In genomic region chr13:60110079-60110846, GRCm38 (mm10) we compare ENCODE assay signal across 8 mouse cellular contexts.
A peak's percentile ranks its signal among the peaks of the same experiment; 100 is the strongest.
DNase-seq lines count a peak whose midpoint lies in the region; ATAC-seq and TF ChIP-seq lines count a peak whose summit lies in the region.

No protein-coding gene starts in this region.

- in situ Hi-C loops in ES-E14 (cut with MboI; ENCODE audit: low sequenced_read_pairs in 2 of 2, unreplicated experiment in 2 of 2) = no loop called here

- no peak overlapping the region; the same call in 1 of the 2 replicates for H3K27ac ChIP-seq in ES-E14 (ENCODE audit: insufficient read depth, low read depth, low read length, poor library complexity, severe bottlenecking)
- peak overlapping the region; percentile 87 for H3K27ac ChIP-seq in forebrain, embryonic 13.5 days
- H3K27ac ChIP-seq in stomach, embryonic 16.5 days (ENCODE audit: low read length) = peak overlapping the region; percentile 8; the same call in 1 of the 2 replicates

- H3K36me3 ChIP-seq in ES-E14 (ENCODE audit: control insufficient read depth, insufficient read depth, low read length, poor library complexity, severe bottlenecking) = no peaks in the 10 kb centered on the region
- no peaks in the 10 kb centered on the region for H3K36me3 ChIP-seq in forebrain, embryonic 13.5 days (ENCODE audit: poor library complexity, severe bottlenecking)
- no peaks in the 10 kb centered on the region for H3K36me3 ChIP-seq in stomach, embryonic 16.5 days (ENCODE audit: control insufficient read depth, insufficient read depth, low read length)

- H3K4me3 ChIP-seq in ES-E14 (ENCODE audit: insufficient read depth in 1 of 2, low read depth in 1 of 2, low read length in 2 of 2, poor library complexity in 1 of 2, severe bottlenecking in 1 of 2) = no peak overlapping the region
- no peak overlapping the region for H3K4me3 ChIP-seq in forebrain, embryonic 13.5 days
- no peak overlapping the region for H3K4me3 ChIP-seq in stomach, embryonic 16.5 days (replicated peaks; ENCODE audit: low read length)

- 2% methylated on average over 11 of the region's 11 CpGs for WGBS in forebrain, embryonic 13.5 days
- WGBS in large intestine, adult 2 months = 5% methylated on average over 11 of the region's 11 CpGs
- WGBS in stomach, embryonic 16.5 days = 5% methylated on average over 11 of the region's 11 CpGs

- no peak overlapping the region for H3K9ac ChIP-seq in ES-E14 (ENCODE audit: insufficient read depth, low read depth, low read length, poor library complexity, severe bottlenecking)
- peak overlapping the region; percentile 34; the same call in 1 of the 2 replicates for H3K9ac ChIP-seq in forebrain, embryonic 13.5 days
- H3K9ac ChIP-seq in stomach, embryonic 16.5 days (ENCODE audit: low read length) = no peak overlapping the region

- no peaks in the 10 kb centered on the region; a peak in 1 of 4 replicates for H3K4me1 ChIP-seq in ES-E14 (ENCODE audit: control insufficient read depth in 2 of 2, insufficient read depth in 2 of 2, low read length in 2 of 2, poor library complexity in 1 of 2)
- H3K4me1 ChIP-seq in forebrain, embryonic 13.5 days = peaks cover 20% of the 10 kb centered on the region
- peaks cover 5% of the 10 kb centered on the region; the same call in 1 of the 2 replicates for H3K4me1 ChIP-seq in stomach, embryonic 16.5 days (ENCODE audit: control insufficient read depth, insufficient read depth, low read length)

- H3K9me3 ChIP-seq in ES-E14 (ENCODE audit: control insufficient read depth, insufficient read depth, low read depth, low read length) = no peaks in the 10 kb centered on the region
- no peaks in the 10 kb centered on the region for H3K9me3 ChIP-seq in forebrain, embryonic 13.5 days (replicated peaks)
- H3K9me3 ChIP-seq in stomach, embryonic 16.5 days (replicated peaks; ENCODE audit: control insufficient read depth, low read length) = no peaks in the 10 kb centered on the region

- H3K27me3 ChIP-seq in forebrain, embryonic 13.5 days = no peaks in the 10 kb centered on the region
- no peaks in the 10 kb centered on the region for H3K27me3 ChIP-seq in stomach, embryonic 16.5 days (ENCODE audit: control insufficient read depth, insufficient read depth, low read length)

- peak; percentile 49 for DNase-seq in ES-E14 (ENCODE audit: low read depth, low spot score)
- peak; percentile 87 for DNase-seq in adrenal gland, postnatal 10 days
- DNase-seq in heart, postnatal 36 days = peak; percentile 23 to 31
- DNase-seq in large intestine, adult 2 months (ENCODE audit: low read depth, low spot score) = peak; percentile 76
- DNase-seq in lung, postnatal 36 days = peak; percentile 70
- no peak for DNase-seq in c-Kit-positive CD71-positive TER-119-positive erythroid progenitor cells, embryonic 14.5 days (ENCODE audit: low spot score)

- peak overlapping the region; percentile 37 for H3K4me2 ChIP-seq in forebrain, embryonic 13.5 days
- 0 out of 2 replicates have a peak overlapping the region, but pooled peaks have one; percentile 11 for H3K4me2 ChIP-seq in stomach, embryonic 16.5 days (ENCODE audit: low read depth, low read length)

- intact Hi-C loops in heart, postnatal 36 days (cut with DNase I) = no loop called here

- ATAC-seq in forebrain, embryonic 13.5 days = peak; percentile 91
- ATAC-seq in stomach, embryonic 16.5 days (ENCODE audit: insufficient read depth, low FRiP score) = peak; percentile 90

TF ChIP-seq in ES-E14, 5 proteins besides CTCF, POLR2A, EP300 and RAD21:
- TF ChIP-seq ZNF384 (IDR thresholded peaks at IDR 0.05; ENCODE audit: low read depth, low read length) (no peak), MAFK (IDR thresholded peaks at IDR 0.05; ENCODE audit: insufficient read depth, low read depth, low read length) (no peak), ZC3H11A (IDR thresholded peaks at IDR 0.05; ENCODE audit: borderline replicate concordance, low read depth, low read length) (no peak), HCFC1 (IDR thresholded peaks at IDR 0.05; ENCODE audit: borderline replicate concordance, insufficient read depth, low read length) (no peak), CHD2 (IDR thresholded peaks at IDR 0.05; ENCODE audit: low read depth, low read length) (no peak)
